Mouse (Mus musculus): ENCODE measurements around the gene Camsap3.

DNA sequence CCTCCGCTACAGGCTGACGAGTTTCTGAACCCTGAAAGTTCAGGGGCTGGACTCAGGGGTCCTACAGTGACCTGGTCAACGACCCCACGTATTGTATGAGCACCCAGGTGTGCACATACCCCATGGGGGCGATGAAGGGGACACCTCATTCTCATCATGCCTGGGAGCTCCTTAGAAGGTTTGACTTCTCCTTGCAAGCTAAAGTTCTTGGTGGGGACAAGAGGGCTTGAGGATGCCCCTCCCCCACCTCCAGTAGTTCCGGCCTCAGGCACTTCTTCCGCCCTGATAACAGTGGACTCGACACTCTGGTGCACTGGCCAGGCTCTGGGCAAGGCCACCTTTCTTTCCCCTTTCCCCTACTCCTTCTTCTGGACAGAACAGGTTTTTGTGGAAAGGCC, 44.4 kb downstream of the Camsap3 start:
- TF ChIP-seq CTCF (IDR thresholded peaks at IDR 0.05) (no peak), EP300 (IDR thresholded peaks at IDR 0.05) (no peak)

Measured in lung, postnatal 0 days (tissue).